Mouse (Mus musculus) erythroblast, embryonic 14.5 days (primary cell): Measurements from ENCODE around the gene Ptprj.

Experiments
- GATA1 ChIP-seq: IDR thresholded peaks from 2 replicates; pipeline ENCODE4 v1.6.1; 2012; ENCODE audit warnings: low read length, inconsistent platforms, mixed read lengths
- TAL1 ChIP-seq: IDR thresholded peaks from 3 replicates; pipeline ENCODE4 v1.6.1; 2012; ENCODE audit warnings: low read length, inconsistent platforms, mixed read lengths

GRCm38 (mm10) chr2:90489839-90490238 lies 90.6 kb downstream of the Ptprj start:
- TF ChIP-seq TAL1 (no peak), GATA1 (no peak)
